ENCODE assay signal across 8 mouse cellular contexts in genomic region chr8:24212216-24213200, GRCm38 (mm10).
"Had no signal": no experiment of that assay in that cellular context is flagged by ENCODE, and none has a peak within 500 bp of the region (broad histone marks: within the 10 kb centered on the region; RNA-seq: fewer than 3 reads in every experiment).

No protein-coding gene starts in this region.

- H3K9ac ChIP-seq: limb, embryonic 13.5 days; liver, embryonic 14.5 days; midbrain, embryonic 12.5 days had no signal

- H3K4me3 ChIP-seq: limb, embryonic 13.5 days; midbrain, embryonic 12.5 days had no signal

- DNase-seq: kidney, postnatal 14 days; lung, adult 18-20 months; spleen, adult 18-20 months; thymus, adult 18-20 months; thymus, postnatal 14 days had no signal

- H3K9me3 ChIP-seq: limb, embryonic 13.5 days; midbrain, embryonic 12.5 days had no signal

- H3K27ac ChIP-seq: limb, embryonic 13.5 days; liver, embryonic 14.5 days; midbrain, embryonic 12.5 days had no signal

- H3K36me3 ChIP-seq: limb, embryonic 13.5 days; midbrain, embryonic 12.5 days had no signal

- H3K4me1 ChIP-seq: limb, embryonic 13.5 days; midbrain, embryonic 12.5 days had no signal

- H3K4me2 ChIP-seq: limb, embryonic 13.5 days; midbrain, embryonic 12.5 days had no signal

- H3K27me3 ChIP-seq: limb, embryonic 13.5 days; midbrain, embryonic 12.5 days had no signal
